Mouse (Mus musculus) T-helper 2 cell (primary cell): ENCODE results near the gene Sec61g.

ENCODE experiments used
- in situ Hi-C: fragments of 300-600 bp; cut with MboI, MseI; formaldehyde crosslinking; loops from one replicate; pipeline ENCODE4 v1.15.1; 2025; ENCODE audit warnings: high pct_unique_total_duplicates

Sec61g gene

DNA sequence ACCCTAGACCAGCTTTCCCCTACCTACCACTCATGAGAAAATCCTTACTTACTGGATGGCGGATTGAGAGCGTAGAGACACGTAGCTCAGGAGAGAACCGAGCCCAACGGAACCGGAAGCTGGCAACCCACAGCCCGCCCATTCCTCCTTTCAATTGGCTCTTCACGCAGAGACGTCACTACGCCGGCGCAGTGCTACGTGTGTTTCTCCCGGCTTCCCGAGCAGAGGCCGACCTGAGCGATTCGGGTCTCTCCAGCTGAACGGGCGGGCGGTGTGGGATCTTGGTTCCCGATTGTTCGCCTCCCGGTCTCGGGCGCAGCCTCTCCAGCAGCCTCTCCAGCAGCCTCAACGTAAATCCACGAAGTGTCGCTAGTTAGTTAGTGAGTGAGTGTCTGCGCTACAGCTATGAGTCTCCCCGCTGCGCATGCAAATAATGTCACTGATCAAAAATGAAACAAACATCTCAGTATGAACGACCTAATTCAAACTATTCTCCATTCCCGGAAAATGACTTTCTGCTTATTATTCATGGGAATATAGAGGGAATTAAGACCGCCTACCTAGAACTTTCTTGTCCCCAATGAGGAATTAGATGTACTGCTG, at the start of gene Sec61g:
Gene Sec61g, minus strand, starts transcription at position 433 of the 603 bp plus-strand sequence.
- in situ Hi-C loops, result loop anchor here (25.0 kb wide), 3 partner anchors 654 to 1454 kb away; partner anchors contain the start of genes C1d, Etaa1 and Ppp3r1

DNA sequence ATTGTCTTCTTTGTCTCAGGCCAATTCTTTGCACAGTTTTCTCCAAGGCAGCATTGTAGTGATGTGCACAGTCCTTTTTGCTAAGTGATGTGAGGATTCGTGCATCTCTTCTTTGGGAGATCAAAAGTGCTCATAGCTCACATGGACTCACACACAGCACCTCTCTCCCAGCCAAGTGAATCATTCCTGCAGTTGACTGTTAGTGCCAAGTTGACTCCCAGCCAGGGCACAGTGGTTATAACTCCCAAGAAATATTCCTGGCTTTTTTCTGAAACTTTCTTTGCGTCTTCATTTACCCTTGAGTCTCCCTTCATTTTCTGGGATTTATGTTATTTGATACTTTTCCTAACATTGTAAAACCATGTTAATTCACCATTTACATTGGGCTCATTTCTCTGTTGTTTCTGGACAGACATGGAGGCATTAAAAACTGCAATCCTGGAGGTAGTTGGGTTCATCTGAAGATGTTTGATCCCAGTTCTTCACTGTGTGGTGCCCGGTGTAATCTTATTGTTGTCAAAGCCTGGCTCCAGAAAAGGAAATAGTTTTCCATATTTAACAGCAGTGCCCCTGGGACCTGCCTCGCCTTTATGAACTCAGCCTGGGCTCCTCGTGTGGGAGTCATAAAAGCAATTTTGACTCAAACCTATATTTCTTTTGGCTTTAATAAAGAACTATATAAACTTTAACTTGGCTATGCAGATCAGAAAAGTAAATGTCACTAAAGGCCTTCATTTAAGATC, 38.3 kb upstream of the Sec61g start:
- in situ Hi-C loops, result no loop called here

DNA sequence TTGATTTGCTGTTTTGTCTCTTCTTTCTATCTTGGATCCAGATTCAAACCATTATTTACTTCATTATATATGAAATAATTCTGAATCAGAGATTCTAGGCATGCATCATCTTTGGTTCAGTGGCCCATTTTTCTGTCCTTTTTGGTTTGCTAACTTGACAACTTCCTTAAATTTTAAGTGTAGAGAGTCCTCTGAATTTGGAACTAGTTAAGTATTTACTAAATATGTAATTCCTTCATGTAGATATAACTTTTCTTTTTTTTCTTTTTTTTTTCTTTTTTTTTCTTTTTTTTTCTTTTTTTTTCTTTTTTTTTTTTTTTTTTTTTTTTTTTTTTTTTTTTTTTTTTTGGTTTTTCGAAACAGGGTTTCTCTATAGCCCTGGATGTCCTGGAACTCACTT, 29.1 kb upstream of the Sec61g start:
- in situ Hi-C loops, result no loop called here

DNA sequence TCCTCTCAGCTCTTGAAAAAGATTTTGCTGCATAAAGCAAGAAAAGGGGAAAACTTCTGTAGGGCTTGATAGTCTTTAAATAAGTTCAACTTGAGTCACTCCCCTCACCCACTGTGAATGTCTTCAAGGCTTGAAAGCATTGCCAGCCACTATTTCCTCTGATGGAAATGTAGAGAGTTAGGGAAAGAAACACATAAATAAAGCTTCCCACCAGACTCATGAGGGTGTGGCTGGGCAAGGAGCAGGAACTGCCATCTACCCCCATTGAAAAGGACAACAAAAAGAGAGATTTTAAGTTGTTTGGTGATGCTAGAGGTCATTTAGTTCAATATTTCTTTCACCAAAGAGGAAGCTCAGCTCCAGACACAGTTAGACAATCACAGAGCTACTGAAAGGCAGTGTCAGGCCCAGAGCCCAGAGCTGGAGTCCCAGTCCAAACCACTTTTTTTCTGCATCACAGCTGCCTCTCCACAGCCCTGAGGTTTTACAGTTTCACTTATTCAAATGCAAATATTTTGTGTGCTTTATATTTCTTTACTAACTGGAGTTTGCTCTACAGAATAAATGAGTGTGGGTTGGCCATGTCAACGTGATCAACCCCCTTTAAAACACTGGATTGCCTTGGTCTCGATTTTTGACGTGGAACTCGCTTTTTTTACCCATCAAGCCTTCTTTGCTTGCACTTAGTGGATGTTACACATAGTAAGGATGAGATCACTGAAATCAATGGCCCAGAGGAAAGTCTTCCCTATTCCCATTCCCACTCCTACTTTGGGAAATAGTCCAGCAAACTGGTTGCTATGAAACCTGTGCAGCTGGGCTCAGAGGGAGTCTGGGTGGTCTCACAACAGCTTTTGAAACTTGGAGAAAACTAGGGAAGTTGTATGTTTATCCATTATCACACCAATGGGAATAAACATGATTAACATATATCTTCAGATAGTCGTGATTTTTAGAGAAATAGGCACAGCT, 26.6 kb upstream of the Sec61g start:
- in situ Hi-C loops, result no loop called here

DNA sequence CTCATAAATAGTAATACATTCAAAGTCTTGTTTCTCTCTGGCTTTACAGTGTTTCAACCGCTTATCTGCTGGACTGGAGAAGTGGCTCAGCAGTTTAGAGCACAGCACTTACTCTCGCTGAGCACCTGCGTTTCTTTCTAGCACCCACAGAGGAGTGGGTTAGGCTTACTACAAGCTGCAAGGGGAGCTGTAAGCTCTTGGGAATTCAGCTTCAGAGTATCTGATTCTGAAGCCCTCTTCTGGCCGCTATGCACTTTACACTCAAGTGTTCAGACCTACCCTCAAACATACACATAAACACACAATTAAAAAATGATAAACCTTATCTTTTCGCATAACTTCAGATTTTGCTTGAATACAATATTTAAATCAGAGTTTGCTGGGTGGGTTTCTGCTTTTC, 24.6 kb upstream of the Sec61g start:
- in situ Hi-C loops, result no loop called here

DNA sequence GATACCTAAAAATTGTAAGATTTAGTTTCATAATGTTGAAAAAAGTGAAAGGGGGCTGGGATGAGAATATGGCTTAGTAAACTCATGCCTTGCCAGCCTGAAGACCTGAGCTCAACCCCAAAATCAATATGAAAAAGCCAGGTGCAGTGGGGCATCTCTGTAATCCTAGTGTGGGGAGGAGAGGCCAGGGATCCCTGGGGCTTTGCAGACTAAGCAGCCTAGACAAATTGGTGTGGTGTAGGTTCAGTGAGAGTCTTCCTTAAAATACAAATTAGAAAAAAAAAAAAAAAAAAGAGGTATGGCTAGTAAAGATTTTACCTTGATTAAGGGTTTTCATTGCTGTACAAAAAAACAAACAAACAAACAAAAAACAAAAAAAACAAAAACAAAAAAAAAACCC, 20.6 kb upstream of the Sec61g start:
- in situ Hi-C loops, result loop anchor here (5.0 kb wide), 1 partner anchor 423 kb away; the partner anchor contains the start of gene Fbxo48

DNA sequence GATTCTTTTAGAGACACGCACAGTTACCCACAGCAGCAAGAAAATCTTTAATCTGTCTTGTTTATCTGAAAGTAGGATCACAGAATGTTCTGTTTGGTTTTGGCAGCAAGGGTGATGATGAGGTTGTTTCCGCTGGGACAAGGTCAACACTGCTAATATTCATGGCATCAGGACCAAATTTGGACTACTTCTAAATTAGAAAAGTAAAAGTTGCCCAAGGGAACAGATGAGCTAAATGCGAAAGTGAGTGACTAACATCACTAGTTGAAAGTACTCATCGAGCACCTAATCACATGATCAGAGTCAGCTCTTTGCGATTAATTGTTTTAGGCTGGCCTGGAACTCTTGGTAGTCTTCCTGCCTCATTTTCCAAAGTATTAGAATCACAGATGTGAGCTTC, 20.1 kb upstream of the Sec61g start:
- in situ Hi-C loops, result loop anchor here (5.0 kb wide), 1 partner anchor 424 kb away; the partner anchor contains the start of gene Fbxo48

DNA sequence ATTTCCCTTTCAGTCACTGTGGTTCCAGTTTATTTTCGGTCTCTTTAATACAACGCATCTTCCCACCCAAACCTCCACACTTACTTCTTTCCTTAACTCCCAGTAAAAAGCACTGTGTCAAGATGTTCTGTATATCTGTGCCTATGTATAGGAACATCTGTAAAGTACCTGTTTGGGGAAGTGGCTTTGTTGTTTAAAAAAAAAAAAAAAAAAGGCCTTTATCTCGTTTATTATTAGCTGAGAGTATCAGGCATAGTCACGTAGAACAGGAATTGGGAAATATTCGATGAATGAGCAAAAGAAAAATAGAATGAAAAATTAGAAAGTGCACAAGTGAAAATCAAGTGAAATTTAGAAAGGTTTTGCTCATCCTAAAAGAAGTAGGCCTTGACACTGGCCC, 19.5 kb upstream of the Sec61g start:
- in situ Hi-C loops, result loop anchor here (5.0 kb wide), 1 partner anchor 425 kb away; the partner anchor contains the start of gene Fbxo48

DNA sequence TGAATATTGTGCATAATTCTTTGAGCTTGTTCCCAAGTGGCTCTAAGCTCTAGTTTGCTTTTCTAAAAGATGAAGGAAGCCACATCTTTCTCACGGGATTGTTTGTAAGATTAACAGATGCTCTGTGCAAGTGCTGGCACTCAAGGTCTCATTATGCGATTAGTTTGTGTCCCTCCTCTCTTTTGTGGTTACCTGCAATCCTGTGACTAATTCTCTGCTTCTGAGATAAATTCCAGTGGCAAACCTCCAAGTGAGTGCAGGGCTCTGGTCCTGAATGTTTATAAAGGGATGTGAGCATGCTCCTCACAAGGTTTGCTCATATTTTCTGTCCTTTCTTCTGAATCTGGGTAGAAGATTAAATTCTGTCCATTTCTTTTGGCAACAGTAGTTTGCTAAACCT, 18.2 kb upstream of the Sec61g start:
- in situ Hi-C loops, result loop anchor here (5.0 kb wide), 1 partner anchor 426 kb away; the partner anchor contains the start of gene Fbxo48

DNA sequence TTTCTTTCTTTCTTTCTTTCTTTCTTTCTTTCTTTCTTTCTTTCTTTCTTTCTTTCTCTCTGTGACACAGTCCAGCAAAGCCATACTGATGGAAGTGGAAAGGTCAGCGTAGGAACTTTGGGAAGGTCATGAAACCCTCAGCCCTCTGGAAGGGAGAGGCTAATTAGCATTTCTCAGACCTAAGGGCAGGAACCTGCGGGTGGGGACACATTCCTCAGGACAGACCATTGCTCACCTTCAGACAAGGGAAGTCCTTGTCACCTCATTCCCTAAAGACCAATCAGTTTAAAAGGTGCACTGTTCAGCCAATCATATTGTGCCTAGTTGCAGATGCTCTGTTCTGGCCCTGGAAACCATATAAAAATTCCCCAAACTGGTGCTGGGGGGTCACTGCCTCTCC, 17.4 kb upstream of the Sec61g start:
- in situ Hi-C loops, result loop anchor here (5.0 kb wide), 1 partner anchor 427 kb away; the partner anchor contains the start of gene Fbxo48

DNA sequence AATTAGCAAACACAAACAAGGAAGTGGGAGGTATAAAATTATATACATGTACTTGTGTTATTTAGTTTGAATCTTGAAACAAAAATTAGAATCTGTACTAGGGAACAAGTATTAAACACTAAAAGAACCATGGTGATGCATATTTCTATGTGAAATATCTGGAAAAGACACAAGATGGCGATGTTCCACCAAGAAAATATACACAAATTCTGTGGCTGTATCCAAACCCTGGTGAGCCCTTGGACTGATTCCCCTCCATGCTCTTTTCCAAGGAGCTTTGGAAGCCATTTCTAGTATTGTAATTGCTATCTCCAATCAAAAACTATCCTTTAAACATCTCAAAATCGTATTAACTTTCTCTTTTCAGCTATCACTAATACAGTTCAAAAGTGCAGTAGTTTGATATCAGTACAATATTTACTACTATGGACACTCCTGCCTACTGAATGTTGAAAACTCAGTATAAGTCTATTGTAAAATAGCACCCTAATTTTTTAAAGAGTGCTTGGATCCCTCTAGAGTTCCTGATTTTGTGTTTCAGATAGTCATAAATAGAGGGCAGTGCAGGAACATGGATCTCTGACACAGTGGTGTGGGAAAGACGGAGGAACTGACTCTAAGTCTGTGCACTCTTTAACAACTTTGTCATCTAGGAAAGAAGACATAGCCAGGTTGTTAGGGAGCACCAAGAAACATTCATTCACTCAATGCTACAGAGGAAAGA, 16.8 kb upstream of the Sec61g start:
- in situ Hi-C loops, result loop anchor here (5.0 to 25.0 kb wide), 4 partner anchors 427 to 1437 kb away; partner anchors contain the start of genes C1d, Etaa1, Fbxo48 and Ppp3r1

DNA sequence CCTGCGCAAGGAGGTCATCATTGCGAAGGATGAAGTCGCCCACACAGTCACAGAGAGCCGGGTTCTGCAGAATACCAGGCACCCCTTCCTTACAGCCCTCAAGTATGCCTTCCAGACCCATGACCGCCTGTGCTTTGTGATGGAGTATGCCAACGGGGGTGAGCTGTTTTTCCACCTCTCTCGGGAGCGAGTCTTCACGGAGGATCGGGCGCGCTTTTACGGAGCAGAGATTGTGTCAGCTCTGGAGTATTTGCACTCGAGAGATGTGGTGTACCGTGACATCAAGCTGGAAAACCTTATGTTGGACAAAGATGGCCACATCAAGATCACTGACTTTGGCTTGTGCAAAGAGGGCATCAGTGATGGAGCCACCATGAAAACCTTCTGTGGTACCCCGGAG, 6.8 kb upstream of the Sec61g start:
- in situ Hi-C loops, result loop anchor here (25.0 kb wide), 3 partner anchors 647 to 1447 kb away; partner anchors contain the start of genes C1d, Etaa1 and Ppp3r1

DNA sequence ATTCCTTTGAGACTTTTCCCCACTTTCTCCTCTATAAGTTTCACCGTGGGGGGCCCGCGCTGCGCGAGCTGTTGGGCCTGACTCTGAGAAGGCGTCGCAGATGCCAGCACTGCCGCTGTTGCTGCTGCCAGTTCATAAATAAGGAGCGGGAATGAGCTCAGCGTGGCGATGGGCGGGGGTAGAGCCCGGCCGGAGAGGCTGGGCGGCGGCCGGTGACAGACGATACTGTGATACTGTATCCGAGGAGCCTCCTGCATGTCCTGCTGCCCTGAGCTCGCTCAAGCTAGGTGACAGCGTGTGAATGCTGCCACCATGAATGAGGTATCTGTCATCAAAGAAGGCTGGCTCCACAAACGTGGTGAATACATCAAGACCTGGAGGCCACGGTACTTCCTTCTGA, 5.9 kb upstream of the Sec61g start:
- in situ Hi-C loops, result loop anchor here (25.0 kb wide), 3 partner anchors 648 to 1448 kb away; partner anchors contain the start of genes C1d, Etaa1 and Ppp3r1

DNA sequence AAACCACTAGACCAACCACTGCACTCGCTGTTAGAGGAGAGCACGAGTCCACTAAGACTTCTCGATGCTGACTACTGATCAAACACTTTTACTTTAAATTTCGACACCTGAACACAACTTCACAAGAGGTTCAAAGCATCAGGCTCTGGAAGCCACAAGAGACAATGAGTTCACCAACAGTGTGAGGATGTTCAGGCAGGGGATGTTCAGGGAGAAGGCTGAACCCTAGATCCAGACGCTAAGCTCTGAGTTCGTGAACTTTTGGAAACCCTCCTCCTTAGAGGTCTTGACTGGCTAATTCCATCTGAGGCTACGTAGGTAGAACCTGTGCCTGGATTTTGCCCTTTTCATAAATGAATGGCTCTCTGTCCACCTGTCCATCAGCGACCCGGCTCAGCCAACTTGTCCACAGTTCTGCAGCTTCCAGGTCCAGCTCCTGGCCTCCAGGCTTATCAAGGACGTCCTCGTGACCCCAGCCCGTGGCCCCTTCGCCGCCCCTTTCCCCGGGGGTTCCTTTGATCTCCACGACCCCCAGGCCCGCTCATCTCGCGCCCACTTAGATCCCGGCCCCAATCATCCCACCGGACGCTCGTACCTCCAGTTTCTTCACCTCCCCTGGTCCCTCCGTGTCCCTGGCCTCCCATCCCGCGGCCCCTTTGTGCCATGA, 766 bp downstream of the Sec61g start:
- in situ Hi-C loops, result loop anchor here (25.0 kb wide), 3 partner anchors 655 to 1455 kb away; partner anchors contain the start of genes C1d, Etaa1 and Ppp3r1

DNA sequence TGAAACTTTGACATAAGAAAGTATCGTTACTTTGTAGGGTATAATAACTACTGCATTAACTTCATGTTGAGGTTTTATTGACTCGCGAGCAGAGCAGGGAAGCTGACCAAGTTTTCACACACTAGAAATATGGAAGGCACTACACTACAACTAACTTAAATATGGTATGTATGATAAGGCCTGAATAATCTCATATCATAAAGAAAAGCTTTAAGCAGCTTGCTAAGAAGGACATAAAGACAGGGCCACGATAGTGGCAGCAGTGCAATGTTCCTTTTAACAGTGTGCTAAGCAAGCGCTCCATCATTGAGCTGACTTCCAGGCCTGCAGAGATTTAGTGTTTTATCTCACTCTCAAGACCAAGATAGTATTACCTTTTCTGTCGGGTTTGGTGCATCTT, 2.3 kb downstream of the Sec61g start:
- in situ Hi-C loops, result loop anchor here (25.0 kb wide), 3 partner anchors 656 to 1456 kb away; partner anchors contain the start of genes C1d, Etaa1 and Ppp3r1

DNA sequence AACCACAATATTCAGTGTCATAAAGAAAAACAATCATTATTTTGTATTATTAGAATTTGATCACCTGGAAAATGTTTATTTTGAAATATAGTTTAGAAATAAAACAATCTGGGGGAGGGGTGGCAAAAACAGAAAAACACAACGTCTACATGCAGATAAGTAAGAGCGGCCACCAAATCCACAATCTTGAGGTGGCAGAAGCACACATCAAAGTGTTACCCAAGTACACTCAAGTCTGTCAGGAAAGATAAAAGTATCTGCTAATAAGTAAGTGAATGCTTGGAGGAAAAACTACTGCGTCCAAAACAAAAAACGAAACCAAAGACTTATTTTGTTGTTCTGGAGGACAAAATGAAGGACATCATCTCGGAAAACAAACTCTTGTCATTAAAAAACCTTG, 5.1 kb downstream of the Sec61g start:
- in situ Hi-C loops, result loop anchor here (25.0 kb wide), 3 partner anchors 659 to 1459 kb away; partner anchors contain the start of genes C1d, Etaa1 and Ppp3r1

DNA sequence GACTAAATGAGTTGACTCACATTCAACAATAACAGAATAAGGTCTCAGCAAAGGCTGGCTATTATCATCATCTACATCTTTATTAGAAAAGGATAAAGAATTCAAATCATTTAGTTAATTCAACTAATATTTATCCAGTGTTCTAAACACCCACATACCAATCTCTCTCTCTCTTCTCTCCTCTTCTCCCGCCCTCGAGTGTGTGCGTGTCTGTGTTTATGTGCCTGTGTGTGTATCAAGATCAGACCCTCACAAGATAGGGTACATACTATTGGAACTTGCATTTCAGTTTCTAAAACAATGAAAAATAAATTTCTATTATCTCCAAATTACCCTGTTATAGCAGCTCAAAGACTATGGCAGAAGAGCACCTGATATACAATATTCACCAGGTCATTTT, 5.5 kb downstream of the Sec61g start:
- in situ Hi-C loops, result loop anchor here (25.0 kb wide), 3 partner anchors 660 to 1460 kb away; partner anchors contain the start of genes C1d, Etaa1 and Ppp3r1

DNA sequence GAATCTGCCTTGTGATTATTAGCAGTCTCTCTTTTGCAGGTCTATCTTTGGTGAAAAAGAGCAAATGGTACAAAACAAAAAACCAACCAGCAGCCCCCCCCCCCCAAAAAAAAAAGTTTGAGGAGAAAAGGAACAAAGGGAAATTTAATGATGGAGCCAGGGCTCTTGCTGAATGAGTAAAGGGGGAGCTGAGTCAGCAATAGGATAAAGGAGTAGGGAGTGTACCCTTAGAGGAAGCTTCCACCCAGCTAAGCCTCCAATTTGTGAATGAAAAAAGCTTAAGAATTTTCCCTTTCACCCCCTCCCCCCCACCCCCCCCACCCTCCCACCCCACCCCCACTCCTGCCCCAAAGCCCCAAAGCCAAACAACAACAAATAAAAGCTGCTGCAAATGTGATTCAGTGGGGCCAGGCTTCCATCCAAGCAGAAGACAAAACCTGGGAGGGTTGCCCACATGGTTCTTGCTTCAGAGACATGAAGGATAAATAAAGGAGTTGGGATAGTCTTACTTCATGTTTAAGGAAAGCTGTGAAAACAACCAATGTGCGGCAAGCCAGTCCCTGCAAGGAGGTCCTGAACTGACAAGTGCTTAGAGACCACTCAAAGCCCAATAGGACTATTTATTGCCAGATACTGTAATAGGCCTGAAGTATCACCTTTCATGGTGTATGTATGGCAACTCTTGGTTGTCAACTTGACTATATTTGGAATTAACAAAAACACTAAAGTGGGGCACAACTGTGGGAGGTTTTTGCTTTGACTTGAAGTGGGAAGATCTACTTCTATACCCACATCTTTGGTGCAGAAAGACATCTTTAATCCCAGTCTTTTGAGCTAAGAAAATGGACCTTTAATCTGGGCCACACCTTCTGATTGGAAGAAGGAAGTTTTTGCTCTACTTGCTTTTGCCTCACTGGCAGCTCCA, 9.3 kb downstream of the Sec61g start:
- in situ Hi-C loops, result no loop called here
